Mouse (Mus musculus) testis, adult 2 months (tissue): Measurements from ENCODE around the gene Dst. TPM values are rescaled to one million over a fixed set of nuclear protein-coding genes. Genes with fewer than 3 reads are reported as not detected.

Source experiments
- H3K27ac ChIP-seq: fragments of 200-500 bp; 2 replicates; pipeline ENCODE4 v1.5.1; 2012; ENCODE audit warnings: low read depth, low read length; ENCODE audit not compliant: control insufficient read depth, insufficient read depth
- H3K27me3 ChIP-seq: fragments of 200-500 bp; 2 replicates; pipeline ENCODE4 v1.6.1; 2012; ENCODE audit warnings: mild to moderate bottlenecking, low read length, moderate library complexity; ENCODE audit not compliant: control insufficient read depth, insufficient read depth
- H3K36me3 ChIP-seq: fragments of 200-500 bp; 2 replicates; pipeline ENCODE4 v1.6.1; 2012; ENCODE audit warnings: mild to moderate bottlenecking, low read length; ENCODE audit not compliant: control insufficient read depth, insufficient read depth
- H3K4me1 ChIP-seq: fragments of 200-500 bp; 2 replicates; pipeline ENCODE4 v1.6.1; 2012; ENCODE audit warnings: low read length; ENCODE audit not compliant: control insufficient read depth, insufficient read depth
- H3K4me3 ChIP-seq: fragments of 200-500 bp; 2 replicates; pipeline ENCODE4 v1.5.1; 2012; ENCODE audit warnings: low read depth, mild to moderate bottlenecking, low read length, moderate library complexity, mixed read lengths; ENCODE audit not compliant: control insufficient read depth
- CTCF ChIP-seq: fragments of 200-500 bp; IDR thresholded peaks from 2 replicates; pipeline ENCODE4 v1.5.1; 2012; ENCODE audit warnings: low read depth, mild to moderate bottlenecking, inconsistent platforms, low read length, moderate library complexity; ENCODE audit not compliant: control insufficient read depth, insufficient read depth, insufficient replicate concordance
- POLR2A ChIP-seq: fragments of 200-500 bp; IDR thresholded peaks from 2 replicates; pipeline ENCODE4 v1.6.1; 2012; ENCODE audit warnings: low read depth, mild to moderate bottlenecking, inconsistent platforms, low read length, moderate library complexity; ENCODE audit not compliant: control insufficient read depth
- polyA plus RNA-seq: library from polyadenylated mRNA; depleted of rRNA; stranded (reverse); fragments of >200 nt; gene quantifications from 2 replicates; pipeline ENCODE4 v1.2.3, GENCODE M21; 2012

The Dst gene
- polyA plus RNA-seq, 1 experiment: 33.0 TPM

DNA sequence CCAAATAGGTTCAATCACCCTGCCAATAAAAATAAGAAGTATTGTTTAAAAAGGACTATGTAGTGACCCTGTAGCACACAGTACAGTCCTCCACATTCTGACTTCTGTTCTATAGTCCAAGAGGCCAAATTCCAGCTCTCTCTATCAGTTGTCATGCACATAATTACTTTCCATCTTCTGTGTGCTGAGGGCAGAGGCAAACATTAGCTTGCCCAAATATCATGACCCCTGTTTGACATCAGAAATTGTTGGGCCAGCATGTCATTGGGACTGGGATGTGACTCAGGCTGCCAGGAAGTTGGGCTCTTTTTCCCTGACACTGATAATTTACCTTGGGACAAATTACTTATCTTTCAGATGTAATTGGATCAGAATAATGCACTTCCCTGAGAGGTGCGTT lies 214.9 kb downstream of the Dst start:
- Histone ChIP-seq H3K36me3 (no peaks in the 10 kb centered on the region), H3K27me3 (no peaks in the 10 kb centered on the region), H3K4me1 (no peaks in the 10 kb centered on the region), H3K27ac (no peak overlapping the region), H3K4me3 (no peak overlapping the region)
- TF ChIP-seq CTCF (no peak), POLR2A (no peak)

DNA sequence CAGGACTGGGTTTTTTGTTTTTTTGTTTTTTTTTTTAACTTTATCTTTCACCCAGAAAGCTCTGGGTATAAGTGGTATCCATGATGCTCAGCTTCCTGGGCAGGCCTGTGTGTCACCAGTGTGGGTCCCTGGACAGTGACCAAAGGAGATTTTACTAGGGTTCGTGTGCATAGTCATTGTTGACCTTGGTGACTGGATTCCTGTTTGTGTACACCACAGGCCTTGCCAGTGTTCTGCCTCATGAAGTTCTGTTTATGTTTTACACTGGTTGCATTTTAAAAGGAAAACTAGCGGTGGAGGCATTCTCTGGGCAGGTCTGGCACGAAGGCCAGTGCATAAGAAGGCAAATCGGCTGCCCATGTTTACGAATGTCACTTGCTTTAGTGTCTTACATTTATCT lies 215.3 kb downstream of the Dst start:
- TF ChIP-seq POLR2A: no peak
- no peak for TF ChIP-seq CTCF
- no peaks in the 10 kb centered on the region for H3K27me3 ChIP-seq
- no peak overlapping the region for H3K4me3 ChIP-seq
- H3K4me1 ChIP-seq: no peaks in the 10 kb centered on the region
- H3K27ac ChIP-seq: no peak overlapping the region
- no peaks in the 10 kb centered on the region for H3K36me3 ChIP-seq

DNA sequence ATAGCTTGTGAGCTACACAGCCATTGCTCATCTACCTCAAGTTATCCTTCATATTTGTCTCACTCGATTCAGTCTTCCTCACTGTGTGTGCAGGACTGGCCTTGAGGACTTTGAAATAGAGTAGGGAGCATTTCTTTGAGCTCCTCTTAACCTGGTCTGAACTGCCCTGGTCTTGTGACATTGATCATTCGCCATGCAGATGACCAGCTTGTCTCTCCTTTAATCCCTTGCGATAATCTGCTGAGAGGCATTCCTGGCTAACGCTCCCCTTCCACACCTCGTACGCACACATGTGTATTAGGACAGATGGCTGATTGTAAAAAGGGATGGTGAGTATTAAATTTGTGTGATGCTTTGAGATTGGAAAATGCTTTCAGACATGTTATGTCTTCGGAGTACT lies 216.4 kb downstream of the Dst start:
- TF ChIP-seq POLR2A (no peak), CTCF (no peak)
- H3K27ac ChIP-seq: no peak overlapping the region
- H3K4me3 ChIP-seq: no peak overlapping the region
- H3K27me3 ChIP-seq: no peaks in the 10 kb centered on the region
- H3K36me3 ChIP-seq: no peaks in the 10 kb centered on the region
- no peaks in the 10 kb centered on the region for H3K4me1 ChIP-seq

DNA sequence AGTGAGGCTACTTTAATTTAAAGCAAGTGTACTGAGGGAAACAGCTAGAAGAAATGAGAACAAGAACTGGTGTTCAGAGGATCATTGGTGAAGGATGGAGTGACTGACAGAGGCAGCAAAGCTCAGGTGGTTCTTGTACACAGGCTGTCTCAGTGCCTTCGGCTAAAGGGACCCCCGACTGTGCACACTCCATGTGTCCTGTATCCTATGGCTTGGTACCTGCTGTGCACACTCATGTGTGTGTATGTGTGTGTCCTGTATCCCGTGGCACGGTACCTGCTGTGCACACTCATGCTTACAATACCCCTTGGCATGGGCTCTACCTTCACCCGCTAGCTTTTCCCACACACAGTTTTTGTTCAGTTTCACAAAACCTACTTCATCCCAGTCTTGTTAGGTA lies 217.1 kb downstream of the Dst start:
- no peaks in the 10 kb centered on the region for H3K27me3 ChIP-seq
- TF ChIP-seq CTCF: no peak
- TF ChIP-seq POLR2A: no peak
- no peak overlapping the region for H3K4me3 ChIP-seq
- H3K4me1 ChIP-seq: no peaks in the 10 kb centered on the region
- no peak overlapping the region for H3K27ac ChIP-seq
- no peaks in the 10 kb centered on the region for H3K36me3 ChIP-seq

DNA sequence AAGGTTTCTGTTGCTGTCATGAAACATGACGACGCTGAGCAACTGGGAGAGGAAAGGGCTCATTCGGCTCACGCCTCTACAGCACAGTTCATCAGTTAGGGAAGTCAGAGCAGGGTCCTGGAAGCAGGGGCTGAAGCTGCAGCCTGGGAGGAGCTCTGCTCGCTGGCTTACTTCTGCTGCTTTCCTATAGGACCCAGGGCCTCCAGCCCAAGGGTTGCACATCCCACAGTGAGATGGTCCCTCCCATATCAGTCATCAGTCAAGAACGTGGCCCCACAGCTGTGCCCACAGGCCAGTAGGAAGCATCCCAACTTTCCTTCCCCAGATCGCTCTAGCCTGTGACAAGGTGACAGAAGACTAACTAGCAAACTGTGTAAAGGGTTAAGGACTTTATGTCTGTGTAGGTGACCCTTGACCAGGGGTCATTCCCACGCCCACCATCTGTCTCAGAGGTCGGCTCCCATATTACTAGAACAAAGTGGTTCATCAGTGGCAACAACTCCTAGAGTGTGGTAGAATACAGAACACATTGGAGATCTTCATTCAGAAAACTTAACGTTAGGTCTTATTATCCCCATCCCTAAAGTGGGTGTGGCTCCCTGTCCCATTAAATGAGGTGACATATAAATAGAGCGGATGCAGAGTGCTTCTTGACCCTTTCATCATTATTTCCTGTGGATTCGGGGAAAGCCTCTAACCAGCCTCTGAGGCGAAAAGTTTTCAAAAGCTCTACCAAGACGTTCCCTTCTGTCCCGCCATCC lies 219.9 kb downstream of the Dst start:
- TF ChIP-seq CTCF (no peak), POLR2A (no peak)
- no peaks in the 10 kb centered on the region for H3K36me3 ChIP-seq
- no peaks in the 10 kb centered on the region for H3K4me1 ChIP-seq
- no peak overlapping the region for H3K4me3 ChIP-seq
- no peaks in the 10 kb centered on the region for H3K27me3 ChIP-seq
- no peak overlapping the region for H3K27ac ChIP-seq

DNA sequence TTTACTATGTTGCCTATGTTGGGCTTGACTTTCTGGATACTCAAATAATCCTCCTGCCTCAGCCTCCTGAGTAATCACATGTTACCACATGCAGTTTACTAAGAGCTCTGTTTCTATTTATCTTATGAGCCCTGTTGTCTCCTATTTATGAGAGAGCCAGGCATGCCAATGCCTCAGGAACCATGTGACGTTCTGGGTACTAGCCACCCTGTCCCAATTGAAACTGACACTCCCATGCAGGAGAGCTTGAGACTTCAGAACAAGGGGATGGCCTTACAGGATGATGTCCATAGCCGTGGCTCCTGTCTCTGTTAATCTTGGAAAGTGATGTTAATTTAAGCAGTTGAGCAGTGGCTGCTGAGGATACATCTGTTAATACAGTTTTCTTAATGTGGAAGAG lies 220.8 kb downstream of the Dst start:
- H3K27me3 ChIP-seq: no peaks in the 10 kb centered on the region
- H3K27ac ChIP-seq: no peak overlapping the region
- no peak for TF ChIP-seq POLR2A
- TF ChIP-seq CTCF: no peak
- H3K36me3 ChIP-seq: no peaks in the 10 kb centered on the region
- H3K4me1 ChIP-seq: 0 out of 2 replicates have a peak, but pooled peaks cover 2% of the 10 kb centered on the region
- no peak overlapping the region for H3K4me3 ChIP-seq

DNA sequence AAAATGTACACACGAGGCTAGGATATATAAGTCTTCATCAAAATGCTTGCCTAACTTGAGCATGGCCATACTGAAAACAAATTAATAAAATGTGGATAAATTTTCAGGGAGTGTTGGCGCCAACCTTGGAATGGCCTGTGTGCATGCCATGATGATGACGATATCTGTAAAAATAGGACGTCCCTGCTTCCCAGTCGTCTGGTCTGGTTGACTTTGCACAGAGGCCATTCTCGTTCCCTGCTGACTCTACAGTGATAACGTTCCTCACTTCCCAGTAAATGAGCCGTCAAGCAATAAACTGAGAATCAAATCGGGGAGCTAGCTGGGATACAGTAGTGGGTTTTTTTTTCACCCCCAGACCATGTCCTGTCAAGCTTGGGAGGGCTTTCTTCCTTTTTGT lies 221.7 kb downstream of the Dst start:
- no peak overlapping the region for H3K27ac ChIP-seq
- TF ChIP-seq POLR2A (no peak), CTCF (no peak)
- 0 out of 2 replicates have a peak, but pooled peaks cover 2% of the 10 kb centered on the region for H3K4me1 ChIP-seq
- no peaks in the 10 kb centered on the region for H3K27me3 ChIP-seq
- H3K4me3 ChIP-seq: no peak overlapping the region
- no peaks in the 10 kb centered on the region for H3K36me3 ChIP-seq

DNA sequence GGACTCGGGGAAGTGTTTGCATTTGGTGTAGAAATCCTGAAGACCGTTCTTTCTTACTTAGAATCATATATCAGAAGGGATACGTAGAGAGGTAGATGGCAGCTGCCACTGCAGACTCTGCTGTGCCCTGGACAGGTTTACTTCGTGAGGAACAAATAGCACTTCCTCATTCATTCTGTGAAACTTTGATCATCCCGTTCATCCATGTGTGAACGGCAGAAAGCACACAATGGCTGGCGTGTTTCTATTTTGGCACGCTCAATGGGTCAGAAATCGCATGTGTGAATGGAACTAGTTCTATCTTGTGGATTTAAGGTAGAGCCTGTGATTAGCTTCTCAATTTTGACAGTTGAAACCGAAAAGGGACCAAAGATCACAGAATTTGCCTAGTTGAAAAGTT lies 222.8 kb downstream of the Dst start:
- Histone ChIP-seq H3K4me3 (no peak overlapping the region), H3K27me3 (no peaks in the 10 kb centered on the region)
- TF ChIP-seq POLR2A (no peak), CTCF (no peak)

More for the DNA sequence above, 222.8 kb downstream of the Dst start:
- H3K4me1 ChIP-seq: 0 out of 2 replicates have a peak, but pooled peaks cover 2% of the 10 kb centered on the region
- no peaks in the 10 kb centered on the region for H3K36me3 ChIP-seq
- H3K27ac ChIP-seq: no peak overlapping the region
